Mouse (Mus musculus) MEL (cell line): ENCODE results near the gene Rufy4.

Experiments used
- CTCF ChIP-seq, 3 experiments: IDR thresholded peaks in 2 of 3; conservative IDR thresholded peaks in 1 of 3; 2 replicates each; pipeline ENCODE4 v1.5.1; 2011 to 2012; ENCODE audit warnings: low read length in 3 of 3, low read depth in 2 of 3, mild to moderate bottlenecking in 2 of 3, improper control_type of control experiment in 1 of 3, inconsistent platforms in 1 of 3, mixed read lengths in 1 of 3, moderate library complexity in 1 of 3; ENCODE audit not compliant: control insufficient read depth in 1 of 3, insufficient read depth in 1 of 3, poor library complexity in 1 of 3, severe bottlenecking in 1 of 3
- ETS1 ChIP-seq: IDR thresholded peaks from 2 replicates; pipeline ENCODE4 v1.6.1; 2012; ENCODE audit warnings: low read depth, mild to moderate bottlenecking, inconsistent platforms, low read length, improper control_type of control experiment, moderate library complexity
- MAX ChIP-seq: IDR thresholded peaks from 2 replicates; pipeline ENCODE4 v1.6.1; 2011; ENCODE audit warnings: low read length, improper control_type of control experiment
- MAZ ChIP-seq: IDR thresholded peaks from 2 replicates; pipeline ENCODE4 v1.6.1; 2012; ENCODE audit warnings: low read depth, mild to moderate bottlenecking, inconsistent platforms, low read length, improper control_type of control experiment
- MEF2A ChIP-seq: IDR thresholded peaks from 2 replicates; pipeline ENCODE4 v1.6.1; 2014; ENCODE audit warnings: low read depth, mild to moderate bottlenecking, inconsistent platforms, low read length, improper control_type of control experiment; ENCODE audit not compliant: poor library complexity, insufficient replicate concordance, severe bottlenecking; ENCODE audit errors: extremely low read depth
- SMC3 ChIP-seq: IDR thresholded peaks from 2 replicates; pipeline ENCODE4 v1.6.1; 2011; ENCODE audit warnings: low read depth, low read length, improper control_type of control experiment
- TCF12 ChIP-seq: IDR thresholded peaks from 2 replicates; pipeline ENCODE4 v1.6.1; 2014; ENCODE audit warnings: low read depth, mild to moderate bottlenecking, inconsistent platforms, low read length, improper control_type of control experiment, moderate library complexity
- ZC3H11A ChIP-seq: IDR thresholded peaks from 2 replicates; pipeline ENCODE4 v1.6.1; 2012; ENCODE audit warnings: low read depth, mild to moderate bottlenecking, inconsistent platforms, low read length, improper control_type of control experiment

DNA sequence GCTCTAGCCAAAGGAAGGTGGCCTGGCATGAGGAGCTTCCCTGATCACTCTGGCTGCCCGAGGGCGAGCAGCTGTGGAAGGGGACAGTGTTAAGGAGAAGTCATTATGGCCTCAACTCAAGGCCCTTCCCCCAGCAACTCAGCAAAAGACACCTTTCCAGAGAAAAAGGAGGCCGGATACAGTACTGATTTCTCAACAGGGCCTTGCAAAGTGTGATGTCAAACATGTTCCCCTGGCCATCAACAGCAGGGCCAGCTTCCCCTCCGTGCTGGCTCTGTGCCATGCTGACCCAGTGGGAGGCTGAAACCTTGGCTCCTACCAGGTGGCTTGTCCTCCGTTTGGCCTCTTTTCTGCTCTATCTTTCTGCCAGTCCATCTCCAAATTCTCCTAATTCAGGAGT, 41.8 kb downstream of the Rufy4 start:
- TF ChIP-seq SMC3, result no peak
- TF ChIP-seq MEF2A, result no peak
- TF ChIP-seq MAX, result no peak
- TF ChIP-seq CTCF (IDR thresholded peaks at IDR 0.05 in 2 of 3, conservative IDR thresholded peaks at IDR 0.05 in 1 of 3; ENCODE audit: control insufficient read depth in 1 of 3, insufficient read depth in 1 of 3, low read depth in 2 of 3, low read length in 3 of 3, poor library complexity in 1 of 3, severe bottlenecking in 1 of 3), result no peak
- no peak for TF ChIP-seq TCF12
- no peak for TF ChIP-seq ZC3H11A
- TF ChIP-seq MAZ, result no peak
- no peak for TF ChIP-seq ETS1
